Mouse (Mus musculus) bone marrow, adult 2 months (tissue): ENCODE data around the gene Slc48a1.

Experiments
- CTCF ChIP-seq: fragments of 200-500 bp; IDR thresholded peaks from 2 replicates; pipeline ENCODE4 v1.5.1; 2011; ENCODE audit warnings: low read length, control low read depth; ENCODE audit not compliant: control insufficient read depth, insufficient read depth
- POLR2A ChIP-seq: fragments of 200-500 bp; IDR thresholded peaks from 2 replicates; pipeline ENCODE4 v1.6.1; 2011; ENCODE audit warnings: low read depth, mild to moderate bottlenecking, control low read depth, low read length, borderline replicate concordance; ENCODE audit not compliant: control insufficient read depth

DNA sequence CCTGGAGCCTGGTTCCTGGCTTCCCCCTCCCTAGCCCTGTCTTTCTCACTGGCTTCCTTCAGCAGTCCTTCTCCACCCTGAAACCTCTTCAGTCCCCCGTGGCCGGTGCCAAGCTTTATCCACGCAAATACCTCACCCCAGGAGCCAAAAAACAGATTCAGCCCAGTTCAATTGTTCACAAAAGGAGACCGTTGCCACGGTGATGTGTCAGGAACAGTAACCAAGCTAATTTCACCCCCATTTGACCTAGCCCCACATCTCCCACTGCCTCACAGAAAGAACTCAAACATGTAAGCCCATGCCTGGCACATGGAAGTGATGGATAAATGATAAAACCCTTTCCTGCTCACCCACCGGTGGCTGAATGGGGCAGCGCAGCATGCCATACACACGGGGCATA lies 12.1 kb upstream of the Slc48a1 start:
- TF ChIP-seq CTCF (no peak), POLR2A (no peak)
